Mouse (Mus musculus): ENCODE results near the gene Ddost. TPM values are rescaled to one million over a fixed set of nuclear protein-coding genes. Genes with fewer than 3 reads are reported as not detected.

The Ddost gene
- total RNA-seq, 1 experiment = 317 TPM

DNA sequence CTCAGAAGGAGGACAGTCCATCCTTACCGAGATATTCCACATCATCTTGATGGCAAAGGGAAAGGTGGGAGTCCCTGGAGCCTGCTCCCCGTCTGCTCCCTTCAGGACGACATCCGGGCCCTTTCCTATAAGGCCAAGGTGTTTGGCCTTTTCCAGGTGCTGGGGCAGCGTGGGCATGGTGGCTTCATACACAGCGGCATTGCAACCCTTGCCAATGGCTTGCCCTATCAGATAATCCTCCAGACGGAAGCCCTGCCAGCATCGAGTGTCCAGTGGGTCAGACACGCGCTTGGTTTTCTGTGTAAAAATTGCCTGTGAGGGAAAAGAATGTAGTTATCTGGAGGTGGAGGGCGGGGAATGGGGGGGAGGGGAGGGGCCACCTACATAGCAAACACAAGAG lies 16.2 kb downstream of the Ddost start:
- H3K4me1 ChIP-seq (ENCODE audit: control insufficient read depth in 2 of 2, insufficient read depth in 2 of 2, low read length in 2 of 2, poor library complexity in 1 of 2) = peaks cover 2 to 10% of the 10 kb centered on the region in 2 experiments
- no peak for TF ChIP-seq ZNF384 (IDR thresholded peaks at IDR 0.05; ENCODE audit: low read depth, low read length)
- no peak for TF ChIP-seq ZC3H11A (IDR thresholded peaks at IDR 0.05; ENCODE audit: borderline replicate concordance, low read depth, low read length)
- H3K36me3 ChIP-seq (ENCODE audit: control insufficient read depth, insufficient read depth, low read length, poor library complexity, severe bottlenecking) = no peaks in the 10 kb centered on the region
- in situ Hi-C loops (cut with MboI; ENCODE audit: low sequenced_read_pairs in 2 of 2, unreplicated experiment in 2 of 2) = loop anchor here in 1 of 2 experiments (10.0 kb wide), 1 partner anchor 104 kb away; no protein-coding TSS in a partner anchor
- no peak overlapping the region for H3K27ac ChIP-seq (ENCODE audit: insufficient read depth, low read depth, low read length, poor library complexity, severe bottlenecking)
- no peak overlapping the region for H3K4me3 ChIP-seq (ENCODE audit: insufficient read depth in 1 of 2, low read depth in 1 of 2, low read length in 2 of 2, poor library complexity in 1 of 2, severe bottlenecking in 1 of 2)
- H3K9me3 ChIP-seq (ENCODE audit: control insufficient read depth, insufficient read depth, low read depth, low read length) = no peaks in the 10 kb centered on the region
- no peak for DNase-seq (ENCODE audit: low read depth, low spot score)
- H3K9ac ChIP-seq (ENCODE audit: insufficient read depth, low read depth, low read length, poor library complexity, severe bottlenecking) = no peak overlapping the region

DNA sequence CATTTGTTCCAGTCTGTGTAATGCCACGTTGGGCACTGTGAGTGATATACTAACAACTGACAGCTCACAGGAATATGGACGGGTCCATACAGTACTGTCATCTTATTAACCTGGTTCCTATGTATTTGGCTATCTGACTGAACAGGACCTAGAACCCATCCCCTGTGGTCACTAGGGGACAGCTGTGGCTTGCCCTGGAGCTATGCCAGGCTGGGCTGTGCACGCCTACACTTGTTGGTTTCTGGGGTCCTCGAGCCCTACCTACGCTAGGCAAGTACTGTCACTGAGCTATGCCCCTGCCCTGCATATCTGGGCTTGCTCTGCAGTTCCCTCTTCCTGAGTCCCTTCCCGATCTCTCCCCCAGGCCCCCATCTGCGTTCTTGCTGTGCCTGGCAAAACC lies 17.0 kb downstream of the Ddost start:
- Histone ChIP-seq H3K9ac (ENCODE audit: insufficient read depth, low read depth, low read length, poor library complexity, severe bottlenecking) (no peak overlapping the region), H3K27ac (ENCODE audit: insufficient read depth, low read depth, low read length, poor library complexity, severe bottlenecking) (no peak overlapping the region), H3K36me3 (ENCODE audit: control insufficient read depth, insufficient read depth, low read length, poor library complexity, severe bottlenecking) (no peaks in the 10 kb centered on the region), H3K4me1 (ENCODE audit: control insufficient read depth in 2 of 2, insufficient read depth in 2 of 2, low read length in 2 of 2, poor library complexity in 1 of 2) (peaks cover 2 to 10% of the 10 kb centered on the region in 2 experiments), H3K9me3 (ENCODE audit: control insufficient read depth, insufficient read depth, low read depth, low read length) (no peaks in the 10 kb centered on the region), H3K4me3 (ENCODE audit: insufficient read depth in 1 of 2, low read depth in 1 of 2, low read length in 2 of 2, poor library complexity in 1 of 2, severe bottlenecking in 1 of 2) (no peak overlapping the region)
- DNase-seq (ENCODE audit: low read depth, low spot score) = no peak
- TF ChIP-seq CHD2 (IDR thresholded peaks at IDR 0.05; ENCODE audit: low read depth, low read length) = no peak
- no peak for TF ChIP-seq HCFC1 (IDR thresholded peaks at IDR 0.05; ENCODE audit: borderline replicate concordance, insufficient read depth, low read length)
- TF ChIP-seq MAFK (IDR thresholded peaks at IDR 0.05; ENCODE audit: insufficient read depth, low read depth, low read length) = no peak
- no peak for TF ChIP-seq ZC3H11A (IDR thresholded peaks at IDR 0.05; ENCODE audit: borderline replicate concordance, low read depth, low read length)
- no peak for TF ChIP-seq ZNF384 (IDR thresholded peaks at IDR 0.05; ENCODE audit: low read depth, low read length)
- in situ Hi-C loops (cut with MboI; ENCODE audit: low sequenced_read_pairs in 2 of 2, unreplicated experiment in 2 of 2) = loop anchor here in 1 of 2 experiments (10.0 kb wide), 1 partner anchor 103 kb away; no protein-coding TSS in a partner anchor

DNA sequence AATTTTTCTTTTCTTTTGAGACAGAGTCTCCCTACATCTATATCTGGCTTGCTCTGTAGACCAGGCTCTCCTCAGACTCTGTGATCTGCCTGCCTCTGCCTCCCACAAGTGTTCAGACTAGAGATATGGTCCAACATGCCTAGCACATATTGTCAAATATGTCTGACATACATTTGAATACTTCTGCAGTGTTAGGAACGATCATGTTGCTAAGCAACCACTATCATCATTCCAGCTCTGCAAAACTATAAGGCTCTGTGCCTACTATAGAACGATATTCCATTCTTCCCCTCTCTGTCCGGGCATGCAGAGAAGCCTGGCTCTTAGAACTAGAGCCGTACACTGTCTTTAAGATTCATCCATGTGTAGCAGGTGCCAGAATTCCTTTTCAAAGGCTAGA lies 18.2 kb downstream of the Ddost start:
- in situ Hi-C loops (cut with MboI; ENCODE audit: low sequenced_read_pairs in 2 of 2, unreplicated experiment in 2 of 2) = loop anchor here in 1 of 2 experiments (10.0 kb wide), 1 partner anchor 102 kb away; no protein-coding TSS in a partner anchor
- Histone ChIP-seq H3K4me1 (ENCODE audit: control insufficient read depth in 2 of 2, insufficient read depth in 2 of 2, low read length in 2 of 2, poor library complexity in 1 of 2) (peaks cover 2 to 10% of the 10 kb centered on the region in 2 experiments), H3K27ac (ENCODE audit: insufficient read depth, low read depth, low read length, poor library complexity, severe bottlenecking) (no peak overlapping the region), H3K9ac (ENCODE audit: insufficient read depth, low read depth, low read length, poor library complexity, severe bottlenecking) (no peak overlapping the region), H3K4me3 (ENCODE audit: insufficient read depth in 1 of 2, low read depth in 1 of 2, low read length in 2 of 2, poor library complexity in 1 of 2, severe bottlenecking in 1 of 2) (no peak overlapping the region), H3K36me3 (ENCODE audit: control insufficient read depth, insufficient read depth, low read length, poor library complexity, severe bottlenecking) (no peaks in the 10 kb centered on the region), H3K9me3 (ENCODE audit: control insufficient read depth, insufficient read depth, low read depth, low read length) (no peaks in the 10 kb centered on the region)
- DNase-seq (ENCODE audit: low read depth, low spot score) = no peak
- no peak for TF ChIP-seq HCFC1 (IDR thresholded peaks at IDR 0.05; ENCODE audit: borderline replicate concordance, insufficient read depth, low read length)
- no peak for TF ChIP-seq ZNF384 (IDR thresholded peaks at IDR 0.05; ENCODE audit: low read depth, low read length)
- TF ChIP-seq ZC3H11A (IDR thresholded peaks at IDR 0.05; ENCODE audit: borderline replicate concordance, low read depth, low read length) = no peak
- TF ChIP-seq MAFK (IDR thresholded peaks at IDR 0.05; ENCODE audit: insufficient read depth, low read depth, low read length) = no peak
- TF ChIP-seq CHD2 (IDR thresholded peaks at IDR 0.05; ENCODE audit: low read depth, low read length) = no peak

DNA sequence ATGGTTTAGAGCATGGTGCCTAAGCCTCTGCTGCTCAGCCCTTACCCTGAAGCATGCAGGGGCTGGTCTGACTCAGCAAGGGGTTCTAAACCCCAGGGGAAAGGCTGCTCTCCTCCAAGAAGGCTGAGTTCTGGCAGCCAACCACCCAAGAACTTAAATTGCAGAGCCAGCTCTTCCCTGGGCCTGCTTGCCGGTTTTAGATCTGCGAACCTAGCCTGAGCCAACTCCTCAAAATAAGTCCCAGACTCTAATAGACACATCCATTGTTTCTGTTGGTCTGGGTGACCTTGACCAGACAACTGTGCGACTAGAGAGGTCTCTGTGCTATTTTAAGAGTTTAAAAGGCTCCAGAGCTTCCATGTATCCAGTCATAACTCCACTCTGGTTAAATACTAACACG lies 19.2 kb downstream of the Ddost start:
- no peak overlapping the region for H3K27ac ChIP-seq (ENCODE audit: insufficient read depth, low read depth, low read length, poor library complexity, severe bottlenecking)
- DNase-seq (ENCODE audit: low read depth, low spot score) = no peak
- no peak overlapping the region for H3K9ac ChIP-seq (ENCODE audit: insufficient read depth, low read depth, low read length, poor library complexity, severe bottlenecking)
- in situ Hi-C loops (cut with MboI; ENCODE audit: low sequenced_read_pairs in 2 of 2, unreplicated experiment in 2 of 2) = loop anchor here in 1 of 2 experiments (10.0 kb wide), 1 partner anchor 101 kb away; no protein-coding TSS in a partner anchor
- no peak for TF ChIP-seq MAFK (IDR thresholded peaks at IDR 0.05; ENCODE audit: insufficient read depth, low read depth, low read length)
- no peak for TF ChIP-seq ZC3H11A (IDR thresholded peaks at IDR 0.05; ENCODE audit: borderline replicate concordance, low read depth, low read length)
- TF ChIP-seq ZNF384 (IDR thresholded peaks at IDR 0.05; ENCODE audit: low read depth, low read length) = no peak
- TF ChIP-seq CHD2 (IDR thresholded peaks at IDR 0.05; ENCODE audit: low read depth, low read length) = no peak
- TF ChIP-seq HCFC1 (IDR thresholded peaks at IDR 0.05; ENCODE audit: borderline replicate concordance, insufficient read depth, low read length) = no peak
- peaks cover 2 to 10% of the 10 kb centered on the region in 2 experiments for H3K4me1 ChIP-seq (ENCODE audit: control insufficient read depth in 2 of 2, insufficient read depth in 2 of 2, low read length in 2 of 2, poor library complexity in 1 of 2)
- H3K4me3 ChIP-seq (ENCODE audit: insufficient read depth in 1 of 2, low read depth in 1 of 2, low read length in 2 of 2, poor library complexity in 1 of 2, severe bottlenecking in 1 of 2) = no peak overlapping the region
- no peaks in the 10 kb centered on the region; the same call in 1 of the 2 replicates for H3K36me3 ChIP-seq (ENCODE audit: control insufficient read depth, insufficient read depth, low read length, poor library complexity, severe bottlenecking)
- no peaks in the 10 kb centered on the region for H3K9me3 ChIP-seq (ENCODE audit: control insufficient read depth, insufficient read depth, low read depth, low read length)
